Mouse (Mus musculus): ENCODE data around the gene Mstn.

DNA sequence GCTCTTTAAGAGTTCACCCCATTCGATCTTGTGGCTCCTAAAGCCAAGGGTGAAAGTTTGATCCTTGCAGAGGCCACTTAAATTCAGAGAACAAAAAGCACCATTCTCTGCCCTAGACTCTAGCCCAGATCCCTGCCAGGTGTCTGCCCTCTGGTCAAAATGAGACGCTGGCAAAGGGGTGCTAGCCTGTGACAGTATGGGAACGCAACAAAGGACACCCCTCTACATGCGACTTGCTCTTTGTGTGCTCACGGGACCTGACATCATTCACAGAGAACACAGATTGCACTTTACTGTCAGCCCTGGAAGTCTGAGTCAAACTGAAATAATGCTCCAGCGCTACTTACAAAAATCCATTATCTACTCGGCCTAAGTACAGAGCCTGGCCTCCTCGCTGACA, 941 bp upstream of the Mstn start:
- no peak for TF ChIP-seq CTCF (IDR thresholded peaks at IDR 0.05; ENCODE audit: borderline replicate concordance, insufficient read depth, low read length)
- no peak for TF ChIP-seq POLR2A (IDR thresholded peaks at IDR 0.05; ENCODE audit: low read depth, low read length)
